Mouse (Mus musculus): ENCODE measurements around the gene Rab43. TPM values are rescaled to one million over a fixed set of nuclear protein-coding genes. Genes with fewer than 3 reads are reported as not detected.

Gene Rab43
- polyA plus RNA-seq, 1 experiment from 2014 or later, result 3.8 TPM

DNA sequence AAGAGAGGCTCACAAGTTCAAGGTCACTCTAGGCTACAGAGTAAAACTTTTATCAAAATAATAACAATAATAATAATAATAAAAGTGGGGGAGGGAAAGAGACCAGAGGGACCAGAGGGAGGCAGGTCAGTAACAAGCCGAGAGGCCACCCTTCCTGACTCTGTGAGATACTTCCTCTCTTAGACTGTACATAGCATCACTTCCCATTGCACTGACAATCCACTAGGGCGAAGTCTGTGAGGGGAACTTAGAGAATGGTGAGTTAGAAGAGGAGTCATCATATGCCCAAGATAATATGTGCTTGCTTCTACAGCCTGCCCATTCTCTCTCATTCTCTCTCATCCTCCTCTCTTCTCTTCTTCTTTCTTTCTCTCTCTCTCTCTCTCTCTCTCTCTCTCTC is 5.9 kb downstream of the Rab43 start:
- Histone ChIP-seq H3K9me3 (replicated peaks; ENCODE audit: control insufficient read depth, low read length) (no peaks in the 10 kb centered on the region), H3K27ac (ENCODE audit: low read depth, low read length) (no peak overlapping the region), H3K4me3 (ENCODE audit: low read depth, low read length) (no peak overlapping the region), H3K9ac (ENCODE audit: low read length) (no peak overlapping the region), H3K36me3 (ENCODE audit: control insufficient read depth, insufficient read depth, low read length) (0 out of 2 replicates have a peak, but pooled peaks cover 2% of the 10 kb centered on the region), H3K4me2 (ENCODE audit: low read length) (no peak overlapping the region), H3K4me1 (ENCODE audit: control insufficient read depth, insufficient read depth, low read length) (peaks cover 5% of the 10 kb centered on the region), H3K27me3 (replicated peaks; ENCODE audit: control insufficient read depth, insufficient read depth, low read length) (no peaks in the 10 kb centered on the region)
- 80% methylated on average over 2 of the region's 2 CpGs for WGBS
- DNase-seq (ENCODE audit: low spot score) (no peak), ATAC-seq (no peak)

DNA sequence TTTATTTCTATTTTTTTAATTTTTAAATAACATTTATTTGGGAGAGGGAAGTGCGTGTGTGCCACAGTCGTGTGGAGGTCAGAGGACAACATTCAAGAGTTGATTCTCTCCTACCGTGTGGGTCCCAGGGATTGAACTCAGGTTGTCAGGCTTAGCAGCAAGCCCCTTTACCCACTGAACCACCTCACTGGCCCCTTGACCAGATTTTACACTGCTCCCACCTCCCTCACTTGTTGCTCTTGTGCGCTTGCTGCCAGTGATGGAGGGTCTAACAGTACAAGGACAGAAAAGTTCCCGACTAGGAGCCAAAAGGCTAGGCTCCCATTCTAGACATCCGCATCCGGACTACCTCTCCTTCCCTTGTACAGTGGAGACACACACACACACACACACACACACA is 6.5 kb downstream of the Rab43 start:
- H3K4me2 ChIP-seq (ENCODE audit: low read length), result no peak overlapping the region
- H3K4me3 ChIP-seq (ENCODE audit: low read depth, low read length), result no peak overlapping the region
- H3K27me3 ChIP-seq (replicated peaks; ENCODE audit: control insufficient read depth, insufficient read depth, low read length), result no peaks in the 10 kb centered on the region
- H3K27ac ChIP-seq (ENCODE audit: low read depth, low read length), result no peak overlapping the region
- 94% methylated on average over 7 of the region's 7 CpGs for WGBS
- ATAC-seq, result no peak
- no peak overlapping the region for H3K9ac ChIP-seq (ENCODE audit: low read length)
- H3K9me3 ChIP-seq (replicated peaks; ENCODE audit: control insufficient read depth, low read length), result no peaks in the 10 kb centered on the region
- H3K36me3 ChIP-seq (ENCODE audit: control insufficient read depth, insufficient read depth, low read length), result 0 out of 2 replicates have a peak, but pooled peaks cover 2% of the 10 kb centered on the region
- no peaks in the 10 kb centered on the region for H3K4me1 ChIP-seq (ENCODE audit: control insufficient read depth, insufficient read depth, low read length)
- no peak for DNase-seq (ENCODE audit: low spot score)

DNA sequence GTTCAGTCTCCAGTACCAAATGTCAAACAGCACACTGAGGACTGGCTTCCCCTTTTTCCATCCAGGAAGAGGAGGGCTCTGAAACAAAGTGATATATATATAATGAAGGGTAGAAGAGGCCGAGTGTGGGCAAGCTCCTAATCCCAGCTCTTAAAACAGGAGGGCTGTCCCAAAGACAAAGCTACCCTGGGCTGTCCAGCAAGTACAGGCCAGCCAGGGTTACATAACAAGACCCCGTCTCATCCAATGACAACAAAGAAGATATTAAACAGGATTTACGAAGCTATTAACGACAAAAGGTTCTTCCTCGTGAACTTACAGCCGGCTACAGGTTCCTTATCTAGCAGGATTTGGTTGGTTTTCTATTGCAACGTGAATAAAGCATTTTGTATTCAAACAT is 7.1 kb downstream of the Rab43 start:
- no peak for ATAC-seq

DNA sequence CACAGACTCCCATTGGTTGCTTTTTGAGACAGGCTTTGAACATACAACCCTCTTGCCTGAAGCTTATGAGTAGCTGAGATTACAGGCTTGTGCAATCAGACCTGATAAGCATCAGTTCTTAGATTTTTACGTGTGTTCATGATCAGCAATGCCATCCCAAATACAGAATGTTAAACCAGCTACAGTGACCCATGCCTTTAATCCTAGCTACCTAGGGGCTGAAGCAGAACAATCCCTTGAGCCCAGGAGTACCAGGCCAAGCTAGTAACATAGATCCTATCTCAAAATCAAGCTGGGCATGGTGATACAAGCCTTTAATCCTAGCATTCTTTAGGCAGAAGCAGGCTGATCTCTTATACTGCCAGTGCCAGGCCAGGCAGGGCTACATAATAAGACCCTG is 7.9 kb downstream of the Rab43 start:
- H3K9ac ChIP-seq (ENCODE audit: low read length), result no peak overlapping the region
- H3K4me1 ChIP-seq (ENCODE audit: control insufficient read depth, insufficient read depth, low read length), result no peaks in the 10 kb centered on the region
- H3K9me3 ChIP-seq (replicated peaks; ENCODE audit: control insufficient read depth, low read length), result no peaks in the 10 kb centered on the region
- H3K4me2 ChIP-seq (ENCODE audit: low read length), result no peak overlapping the region
- WGBS, result 88% methylated on average over 1 of the region's 1 CpGs
- ATAC-seq (no peak), DNase-seq (ENCODE audit: low spot score) (no peak)
- H3K36me3 ChIP-seq (ENCODE audit: control insufficient read depth, insufficient read depth, low read length), result 0 out of 2 replicates have a peak, but pooled peaks cover 2% of the 10 kb centered on the region
- no peaks in the 10 kb centered on the region for H3K27me3 ChIP-seq (replicated peaks; ENCODE audit: control insufficient read depth, insufficient read depth, low read length)
- no peak overlapping the region for H3K4me3 ChIP-seq (ENCODE audit: low read depth, low read length)
- H3K27ac ChIP-seq (ENCODE audit: low read depth, low read length), result no peak overlapping the region

More for the DNA sequence above, 7.1 kb downstream of the Rab43 start:
- Histone ChIP-seq H3K4me2 (ENCODE audit: low read length) (no peak overlapping the region), H3K27me3 (replicated peaks; ENCODE audit: control insufficient read depth, insufficient read depth, low read length) (no peaks in the 10 kb centered on the region), H3K27ac (ENCODE audit: low read depth, low read length) (no peak overlapping the region), H3K9ac (ENCODE audit: low read length) (no peak overlapping the region), H3K9me3 (replicated peaks; ENCODE audit: control insufficient read depth, low read length) (no peaks in the 10 kb centered on the region), H3K4me3 (ENCODE audit: low read depth, low read length) (no peak overlapping the region), H3K4me1 (ENCODE audit: control insufficient read depth, insufficient read depth, low read length) (no peaks in the 10 kb centered on the region), H3K36me3 (ENCODE audit: control insufficient read depth, insufficient read depth, low read length) (0 out of 2 replicates have a peak, but pooled peaks cover 2% of the 10 kb centered on the region)
- DNase-seq (ENCODE audit: low spot score), result no peak
- 79% methylated on average over 7 of the region's 7 CpGs for WGBS

DNA sequence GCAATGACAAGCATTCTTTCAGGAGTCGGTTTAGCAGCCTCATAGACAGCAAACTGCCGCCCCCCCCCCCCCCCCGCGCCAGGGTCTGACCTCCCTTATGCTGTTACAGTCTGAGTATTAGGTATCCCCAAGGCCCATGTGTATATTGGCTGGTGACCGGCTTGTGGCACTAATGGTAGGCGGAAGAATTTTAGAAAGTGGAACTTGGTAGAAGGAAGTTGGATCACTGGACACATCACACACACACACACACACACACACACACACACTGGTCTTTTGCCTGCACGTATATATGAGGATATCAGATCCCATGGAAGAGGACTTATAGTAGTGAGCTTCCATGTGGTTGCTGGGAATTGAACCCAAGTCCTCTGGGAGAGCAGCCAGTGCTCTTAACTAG is 9.5 kb downstream of the Rab43 start:
- Histone ChIP-seq H3K36me3 (ENCODE audit: control insufficient read depth, insufficient read depth, low read length) (0 out of 2 replicates have a peak, but pooled peaks cover 2% of the 10 kb centered on the region), H3K9ac (ENCODE audit: low read length) (no peak overlapping the region), H3K4me3 (ENCODE audit: low read depth, low read length) (no peak overlapping the region), H3K4me2 (ENCODE audit: low read length) (no peak overlapping the region), H3K9me3 (replicated peaks; ENCODE audit: control insufficient read depth, low read length) (no peaks in the 10 kb centered on the region), H3K27ac (ENCODE audit: low read depth, low read length) (no peak overlapping the region), H3K4me1 (ENCODE audit: control insufficient read depth, insufficient read depth, low read length) (no peaks in the 10 kb centered on the region), H3K27me3 (replicated peaks; ENCODE audit: control insufficient read depth, insufficient read depth, low read length) (no peaks in the 10 kb centered on the region)
- no peak for DNase-seq (ENCODE audit: low spot score)
- ATAC-seq, result no peak
- 85% methylated on average over 7 of the region's 7 CpGs for WGBS

DNA sequence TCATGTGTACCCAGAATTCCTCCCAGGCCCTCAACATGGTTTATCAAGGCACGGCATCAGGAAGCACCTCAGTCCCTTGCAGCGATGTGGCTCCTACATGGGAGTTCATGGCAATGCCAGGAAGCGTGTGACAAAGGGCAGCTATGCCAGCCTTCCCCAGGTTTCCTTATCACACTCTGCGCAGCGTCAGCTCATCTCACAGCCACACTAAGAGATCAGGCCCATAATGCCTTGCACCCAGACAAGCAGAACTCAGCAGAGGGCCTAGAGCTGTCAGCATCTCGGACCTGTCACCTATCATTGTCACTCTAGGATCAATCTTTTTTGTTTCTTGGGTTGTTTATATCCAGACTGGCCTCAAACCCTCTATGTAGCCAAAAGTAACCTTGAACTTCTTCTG is 12.4 kb downstream of the Rab43 start:
- Histone ChIP-seq H3K36me3 (ENCODE audit: control insufficient read depth, insufficient read depth, low read length) (no peaks in the 10 kb centered on the region), H3K4me1 (ENCODE audit: control insufficient read depth, insufficient read depth, low read length) (no peaks in the 10 kb centered on the region), H3K27ac (ENCODE audit: low read depth, low read length) (no peak overlapping the region), H3K9me3 (replicated peaks; ENCODE audit: control insufficient read depth, low read length) (no peaks in the 10 kb centered on the region), H3K4me2 (ENCODE audit: low read length) (no peak overlapping the region), H3K4me3 (ENCODE audit: low read depth, low read length) (no peak overlapping the region), H3K9ac (ENCODE audit: low read length) (no peak overlapping the region), H3K27me3 (replicated peaks; ENCODE audit: control insufficient read depth, insufficient read depth, low read length) (no peaks in the 10 kb centered on the region)
- 88% methylated on average over 6 of the region's 6 CpGs for WGBS
- ATAC-seq (no peak), DNase-seq (ENCODE audit: low spot score) (no peak)

DNA sequence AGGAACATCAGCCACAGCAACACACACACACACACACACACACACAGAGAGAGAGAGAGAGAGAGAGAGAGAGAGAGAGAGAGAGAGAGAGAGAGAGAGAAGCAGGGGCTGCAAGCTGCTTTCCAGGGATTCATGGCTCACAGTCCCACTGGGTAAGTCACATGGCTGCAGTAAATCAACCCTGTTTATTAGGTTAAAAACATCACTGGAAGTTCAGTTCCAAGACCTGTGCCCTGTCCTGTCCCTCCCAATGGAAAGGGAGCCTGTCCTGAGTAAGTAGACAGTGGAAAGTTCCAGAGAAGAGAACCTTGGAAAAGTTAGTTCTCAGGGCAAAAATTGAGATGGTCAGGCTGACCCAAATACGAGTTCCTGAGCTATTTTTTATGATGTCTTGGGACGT is 14.6 kb downstream of the Rab43 start:
- H3K9me3 ChIP-seq (replicated peaks; ENCODE audit: control insufficient read depth, low read length), result no peaks in the 10 kb centered on the region
- H3K4me3 ChIP-seq (ENCODE audit: low read depth, low read length), result no peak overlapping the region
- no peak overlapping the region for H3K27ac ChIP-seq (ENCODE audit: low read depth, low read length)
- DNase-seq (ENCODE audit: low spot score), result no peak
- no peaks in the 10 kb centered on the region for H3K27me3 ChIP-seq (replicated peaks; ENCODE audit: control insufficient read depth, insufficient read depth, low read length)
- H3K9ac ChIP-seq (ENCODE audit: low read length), result no peak overlapping the region
- 54% methylated on average over 2 of the region's 2 CpGs for WGBS
- no peaks in the 10 kb centered on the region for H3K4me1 ChIP-seq (ENCODE audit: control insufficient read depth, insufficient read depth, low read length)
- peaks cover 9% of the 10 kb centered on the region; the same call in 1 of the 2 replicates for H3K36me3 ChIP-seq (ENCODE audit: control insufficient read depth, insufficient read depth, low read length)
- no peak for ATAC-seq
- H3K4me2 ChIP-seq (ENCODE audit: low read length), result no peak overlapping the region

DNA sequence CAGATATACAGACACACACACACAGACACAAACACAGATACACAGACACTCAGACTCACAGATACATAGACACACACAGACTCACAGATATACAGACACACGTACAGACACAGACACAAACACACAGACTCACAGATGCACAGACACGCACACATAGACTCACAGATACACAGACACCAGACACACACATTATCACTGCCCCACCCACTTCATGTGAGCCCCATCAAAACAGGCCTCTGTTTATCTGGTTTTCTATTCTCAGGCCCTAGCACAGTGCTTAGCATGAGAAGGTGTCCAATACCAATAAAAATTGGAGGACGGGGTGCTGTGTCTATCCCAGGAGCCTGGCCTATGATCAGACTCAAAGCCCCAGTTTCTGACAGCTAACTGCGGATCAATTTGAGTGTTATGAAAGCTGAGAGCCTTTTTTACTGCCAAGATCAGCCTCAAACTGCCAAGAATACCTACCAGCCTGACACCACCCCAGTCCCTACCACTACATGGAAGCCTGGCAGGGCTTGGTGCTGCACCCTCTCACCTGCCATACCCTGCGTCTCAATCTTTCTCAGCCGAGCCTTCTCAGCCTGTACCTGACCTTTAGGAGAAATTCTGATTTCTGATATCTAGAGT is 15.6 kb downstream of the Rab43 start:
- WGBS, result 86% methylated on average over 6 of the region's 6 CpGs
- H3K4me1 ChIP-seq (ENCODE audit: control insufficient read depth, insufficient read depth, low read length), result no peaks in the 10 kb centered on the region
- H3K9ac ChIP-seq (ENCODE audit: low read length), result no peak overlapping the region
- DNase-seq (ENCODE audit: low spot score) (no peak), ATAC-seq (no peak)
- H3K4me3 ChIP-seq (ENCODE audit: low read depth, low read length), result no peak overlapping the region
- H3K36me3 ChIP-seq (ENCODE audit: control insufficient read depth, insufficient read depth, low read length), result peaks cover 13% of the 10 kb centered on the region; the same call in 1 of the 2 replicates
- H3K4me2 ChIP-seq (ENCODE audit: low read length), result no peak overlapping the region
- H3K9me3 ChIP-seq (replicated peaks; ENCODE audit: control insufficient read depth, low read length), result no peaks in the 10 kb centered on the region
- no peak overlapping the region for H3K27ac ChIP-seq (ENCODE audit: low read depth, low read length)
- H3K27me3 ChIP-seq (replicated peaks; ENCODE audit: control insufficient read depth, insufficient read depth, low read length), result no peaks in the 10 kb centered on the region

DNA sequence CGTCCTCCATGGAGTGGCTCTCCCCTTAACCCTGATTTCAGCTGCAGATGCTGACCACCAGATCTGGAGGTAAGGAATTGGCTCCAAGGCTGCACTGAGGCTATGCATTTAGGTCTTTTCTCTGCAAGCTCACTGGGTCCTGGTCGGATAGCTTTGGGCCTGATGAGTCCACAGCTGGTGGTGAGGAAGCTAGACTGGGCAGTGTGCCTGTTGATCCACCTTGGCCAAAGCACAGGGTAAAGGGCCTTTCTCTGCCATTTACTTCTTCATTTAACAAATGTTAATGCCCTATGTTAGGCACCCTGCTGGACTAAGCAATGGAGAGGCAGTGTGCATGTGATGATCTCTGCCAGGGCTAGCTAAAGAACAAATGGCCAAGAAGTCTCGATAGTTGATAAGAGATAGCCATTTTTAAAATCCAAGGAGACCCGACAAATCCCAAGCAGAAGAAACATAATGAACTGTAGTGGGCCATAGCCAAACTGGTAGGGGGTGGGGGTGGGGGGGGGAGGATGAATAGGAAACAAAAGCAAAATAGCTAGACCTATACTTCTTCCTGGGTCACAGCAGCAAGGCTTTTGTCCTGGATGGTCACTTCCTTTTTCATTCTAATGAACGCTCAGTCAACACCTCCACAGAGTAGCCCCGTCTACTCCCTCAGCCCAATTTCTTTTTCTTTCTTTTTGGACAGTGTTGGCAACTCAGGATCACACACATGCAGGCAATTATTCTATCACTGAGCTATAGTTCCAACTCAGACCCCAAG is 16.4 kb downstream of the Rab43 start:
- DNase-seq (ENCODE audit: low spot score), result no peak
- ATAC-seq, result no peak
- H3K4me1 ChIP-seq (ENCODE audit: control insufficient read depth, insufficient read depth, low read length), result no peaks in the 10 kb centered on the region
- no peaks in the 10 kb centered on the region for H3K27me3 ChIP-seq (replicated peaks; ENCODE audit: control insufficient read depth, insufficient read depth, low read length)
- WGBS, result 50% methylated on average over 6 of the region's 6 CpGs
- H3K27ac ChIP-seq (ENCODE audit: low read depth, low read length), result no peak overlapping the region
- no peak overlapping the region for H3K4me3 ChIP-seq (ENCODE audit: low read depth, low read length)
- peaks cover 20% of the 10 kb centered on the region for H3K36me3 ChIP-seq (ENCODE audit: control insufficient read depth, insufficient read depth, low read length)
- no peak overlapping the region for H3K4me2 ChIP-seq (ENCODE audit: low read length)
- no peaks in the 10 kb centered on the region for H3K9me3 ChIP-seq (replicated peaks; ENCODE audit: control insufficient read depth, low read length)
- H3K9ac ChIP-seq (ENCODE audit: low read length), result no peak overlapping the region

Data from forebrain, embryonic 14.5 days (tissue).